Mouse (Mus musculus) embryonic fibroblast, embryonic 13.5 days (primary cell): ENCODE results near the gene Abhd18. TPM values are rescaled to one million over a fixed set of nuclear protein-coding genes. Genes with fewer than 3 reads are reported as not detected.
"Not testable (repeated sequence)": the region's sequence is repeated elsewhere in the genome, so short reads cannot be mapped to it uniquely, and the experiment has no call there.

Experiments used
- H3K27ac ChIP-seq: 2 replicates; pipeline ENCODE4 v1.5.1; 2012; ENCODE audit warnings: low read length, control low read depth, inconsistent platforms; ENCODE audit not compliant: insufficient read depth
- H3K4me1 ChIP-seq: 2 replicates; pipeline ENCODE4 v1.6.1; 2011; ENCODE audit warnings: low read length; ENCODE audit not compliant: control insufficient read depth, insufficient read depth
- H3K4me3 ChIP-seq: 2 replicates; pipeline ENCODE4 v1.5.1; 2011; ENCODE audit warnings: mild to moderate bottlenecking, control low read depth, low read length; ENCODE audit not compliant: insufficient read depth
- CTCF ChIP-seq: IDR thresholded peaks from 2 replicates; pipeline ENCODE4 v1.5.1; 2011; ENCODE audit warnings: mild to moderate bottlenecking, control low read depth, low read length, moderate library complexity, borderline replicate concordance; ENCODE audit not compliant: insufficient read depth
- POLR2A ChIP-seq: IDR thresholded peaks from 2 replicates; pipeline ENCODE4 v1.6.1; 2011; ENCODE audit warnings: low read depth, mild to moderate bottlenecking, control low read depth, low read length, moderate library complexity
- polyA plus RNA-seq: library from polyadenylated mRNA; stranded (reverse); fragments of >200 nt; gene quantifications from 2 replicates; pipeline ENCODE4 v1.2.4, GENCODE M21; 2011; ENCODE audit warnings: low read depth; ENCODE audit not compliant: missing spikeins, insufficient read length

Gene Abhd18
- polyA plus RNA-seq = 4.4 and 5.5 TPM in 2 replicates

DNA sequence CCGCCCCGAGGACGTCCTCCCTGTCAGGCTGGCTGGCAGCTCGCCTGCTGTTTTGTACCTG, at the start of gene Abhd18:
Gene Abhd18, plus strand, starts transcription at position 14 of the 61 bp plus-strand sequence.
- peak within 1 kb of the TSS; percentile 69 for H3K4me3 ChIP-seq

GRCm38 (mm10) chr3:40798054-40798453, 48.7 kb upstream of the Abhd18 start:
- Histone ChIP-seq H3K27ac (0 out of 2 replicates have a peak overlapping the region, but pooled peaks have one; percentile 52), H3K4me1 (peaks cover 2% of the 10 kb centered on the region; the same call in 1 of the 2 replicates), H3K4me3 (no peak overlapping the region)
- TF ChIP-seq CTCF = no peak

More for the DNA sequence above, at the start of gene Abhd18:
- peak within 1 kb of the TSS; percentile 49 for H3K27ac ChIP-seq
- not testable (repeated sequence) for H3K4me1 ChIP-seq

DNA sequence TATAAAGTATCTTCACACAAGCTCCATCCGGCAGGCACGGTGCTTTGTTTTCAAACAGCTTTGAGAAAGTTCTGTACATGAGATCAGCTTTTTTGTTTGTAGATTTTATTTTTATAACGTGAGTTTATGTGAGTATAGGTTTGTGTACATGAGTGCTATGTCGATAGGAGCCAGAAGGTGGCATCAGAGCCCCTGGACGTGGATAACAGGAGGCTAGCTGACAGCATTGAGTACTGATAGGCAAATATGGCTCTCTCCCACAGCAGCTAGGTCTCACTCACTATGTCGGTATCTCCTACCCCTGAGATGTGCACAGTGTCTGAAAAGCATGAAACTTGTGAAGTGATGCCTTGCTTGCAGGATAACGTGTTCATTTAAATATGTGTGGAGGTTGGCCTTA, 48.3 kb upstream of the Abhd18 start:
- peaks cover 2% of the 10 kb centered on the region; the same call in 1 of the 2 replicates for H3K4me1 ChIP-seq
- 0 out of 2 replicates have a peak overlapping the region, but pooled peaks have one; percentile 52 for H3K27ac ChIP-seq
- TF ChIP-seq CTCF = peak; percentile 46; the same call in 1 of the 2 replicates
- TF ChIP-seq POLR2A = no peak
- no peak overlapping the region for H3K4me3 ChIP-seq

GRCm38 (mm10) chr3:40799530-40800372, 47.0 kb upstream of the Abhd18 start, which contains the start of gene Plk4:
Gene Plk4, plus strand, starts transcription at chr3:40800019.
- Histone ChIP-seq H3K4me3 (peak within 1 kb of the TSS; percentile 83), H3K27ac (peak within 1 kb of the TSS; percentile 30; the same call in 1 of the 2 replicates), H3K4me1 (peaks cover 2% of the 10 kb centered on the region; the same call in 1 of the 2 replicates)
- peak; percentile 86 for TF ChIP-seq POLR2A
- no peak for TF ChIP-seq CTCF

- peak overlapping the region; percentile 83 for H3K4me3 ChIP-seq
- TF ChIP-seq POLR2A (peak; percentile 45; the same call in 1 of the 2 replicates), CTCF (no peak)
- no peak overlapping the region for H3K27ac ChIP-seq
Measured at GRCm38 (mm10) chr3:40800373-40800823, 46.4 kb upstream of the Abhd18 start.

GRCm38 (mm10) chr3:40806871-40807270, 39.9 kb upstream of the Abhd18 start:
- no peak overlapping the region for H3K4me3 ChIP-seq
- no peak overlapping the region for H3K27ac ChIP-seq
- H3K4me1 ChIP-seq = peaks cover 2% of the 10 kb centered on the region; the same call in 1 of the 2 replicates
- TF ChIP-seq CTCF = no peak
- no peak for TF ChIP-seq POLR2A

More at GRCm38 (mm10) chr3:40800373-40800823, 46.4 kb upstream of the Abhd18 start:
- peaks cover 2% of the 10 kb centered on the region; the same call in 1 of the 2 replicates for H3K4me1 ChIP-seq

DNA sequence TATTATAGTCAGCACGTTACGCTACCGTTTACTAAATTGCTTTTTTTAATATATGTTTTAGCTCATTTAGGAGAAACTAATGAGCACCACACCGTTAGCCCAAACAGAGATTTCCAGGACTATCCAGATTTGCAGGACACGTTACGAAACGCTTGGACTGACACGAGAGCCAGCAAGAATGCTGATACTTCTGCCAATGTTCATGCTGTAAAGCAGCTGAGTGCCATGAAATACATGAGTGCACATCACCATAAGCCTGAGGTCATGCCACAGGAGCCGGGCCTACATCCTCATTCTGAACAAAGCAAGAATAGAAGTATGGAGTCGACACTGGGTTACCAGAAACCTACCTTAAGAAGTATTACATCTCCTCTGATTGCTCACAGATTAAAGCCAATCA, 38.1 kb upstream of the Abhd18 start:
- Histone ChIP-seq H3K4me3 (no peak overlapping the region), H3K4me1 (no peaks in the 10 kb centered on the region), H3K27ac (no peak overlapping the region)
- TF ChIP-seq CTCF (no peak), POLR2A (no peak)

- no peak for TF ChIP-seq CTCF
- no peak for TF ChIP-seq POLR2A
- H3K27ac ChIP-seq = no peak overlapping the region
- H3K4me3 ChIP-seq = no peak overlapping the region
- H3K4me1 ChIP-seq = no peaks in the 10 kb centered on the region
Measured at GRCm38 (mm10) chr3:40809894-40810293, 36.9 kb upstream of the Abhd18 start.

DNA sequence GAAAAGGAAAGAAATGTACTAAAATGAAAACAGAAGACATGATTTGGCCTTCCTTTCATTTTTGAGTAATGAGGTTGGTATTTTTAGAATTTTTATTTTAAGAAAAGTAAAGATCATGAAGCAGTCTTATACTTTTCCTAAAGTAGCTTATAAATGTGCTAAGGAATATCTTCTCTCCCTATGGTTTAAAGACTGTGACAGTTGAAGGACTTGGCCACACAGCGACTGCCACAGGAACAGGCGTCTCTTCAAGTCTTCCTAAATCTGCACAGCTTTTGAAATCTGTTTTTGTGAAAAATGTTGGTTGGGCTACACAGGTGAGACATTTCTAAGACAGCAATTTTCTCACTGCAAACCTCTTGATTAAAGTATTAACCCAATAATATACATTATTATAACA, 33.5 kb upstream of the Abhd18 start:
- TF ChIP-seq CTCF (no peak), POLR2A (no peak)
- Histone ChIP-seq H3K4me3 (no peak overlapping the region), H3K27ac (no peak overlapping the region)

GRCm38 (mm10) chr3:40845521-40845920, 1.2 kb upstream of the Abhd18 start:
- not testable (repeated sequence) for H3K27ac ChIP-seq, H3K4me1 ChIP-seq
- peak overlapping the region; percentile 30 for H3K4me3 ChIP-seq

More for the DNA sequence above, 33.5 kb upstream of the Abhd18 start:
- no peaks in the 10 kb centered on the region for H3K4me1 ChIP-seq

DNA sequence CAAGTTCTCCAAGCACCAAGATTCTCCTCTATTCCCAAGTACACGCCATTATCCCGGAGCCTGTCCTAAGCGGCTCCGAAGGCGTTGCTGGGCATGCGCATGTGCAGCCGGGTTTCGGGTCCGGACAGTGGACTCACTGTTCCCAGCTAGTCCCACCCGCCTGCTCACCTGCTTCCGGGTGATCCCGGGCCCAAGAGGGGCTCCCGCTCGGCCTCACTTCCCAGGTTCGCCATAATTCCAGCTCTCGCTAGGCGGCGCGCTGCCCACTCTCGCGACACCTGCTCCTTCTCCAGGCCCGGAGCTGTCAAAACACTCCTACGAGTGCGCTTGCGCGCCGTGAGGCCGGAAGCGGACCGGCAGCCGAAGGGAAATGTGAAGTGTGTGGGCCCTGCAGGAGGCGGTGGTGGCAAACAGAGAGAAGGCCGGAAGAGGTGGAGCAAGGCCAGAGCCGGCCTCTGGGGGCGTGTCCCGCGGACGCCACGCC, 255 bp upstream of the Abhd18 start, which contains the start of gene Mfsd8:
Gene Mfsd8, minus strand, starts transcription at position 414 of the 484 bp plus-strand sequence.
- H3K4me1 ChIP-seq = not testable (repeated sequence)
- peak within 1 kb of the TSS; percentile 69 for H3K4me3 ChIP-seq
- H3K27ac ChIP-seq = peak within 1 kb of the TSS; percentile 49
- TF ChIP-seq CTCF = peak; percentile 21; the same call in 1 of the 2 replicates
- TF ChIP-seq POLR2A = peak; percentile 59
